Mouse (Mus musculus): ENCODE results near the gene Pprc1. TPM values are rescaled to one million over a fixed set of nuclear protein-coding genes. Genes with fewer than 3 reads are reported as not detected.

Pprc1 gene
- polyA plus RNA-seq, 1 experiment from 2014 or later = 54.4 TPM

GRCm38 (mm10) chr19:46004814-46005466 is 39.7 kb upstream of the Pprc1 start:
- H3K9ac ChIP-seq (ENCODE audit: low read depth, low read length) = no peak overlapping the region
- H3K27me3 ChIP-seq (ENCODE audit: control insufficient read depth, insufficient read depth, low read length) = no peaks in the 10 kb centered on the region
- no peaks in the 10 kb centered on the region for H3K36me3 ChIP-seq (ENCODE audit: control insufficient read depth, insufficient read depth, low read length)
- no peak overlapping the region for H3K27ac ChIP-seq (ENCODE audit: low read depth, low read length)
- 76% methylated on average over 17 of the region's 17 CpGs for whole genome bisulfite sequencing
- no peak overlapping the region for H3K4me3 ChIP-seq (ENCODE audit: low read length)
- H3K4me1 ChIP-seq (ENCODE audit: control insufficient read depth, insufficient read depth, low read length) = 0 out of 2 replicates have a peak, but pooled peaks cover 6% of the 10 kb centered on the region
- no peaks in the 10 kb centered on the region for H3K9me3 ChIP-seq (ENCODE audit: control insufficient read depth, low read length)
- no peak overlapping the region for H3K4me2 ChIP-seq (replicated peaks; ENCODE audit: low read depth, low read length)
- no peak for ATAC-seq (ENCODE audit: low FRiP score, low TSS enrichment)

GRCm38 (mm10) chr19:46005680-46006079 is 39.0 kb upstream of the Pprc1 start:
- H3K4me3 ChIP-seq (ENCODE audit: low read length) = no peak overlapping the region
- no peaks in the 10 kb centered on the region for H3K36me3 ChIP-seq (ENCODE audit: control insufficient read depth, insufficient read depth, low read length)
- no peaks in the 10 kb centered on the region for H3K27me3 ChIP-seq (ENCODE audit: control insufficient read depth, insufficient read depth, low read length)
- no peak overlapping the region for H3K9ac ChIP-seq (ENCODE audit: low read depth, low read length)
- H3K4me2 ChIP-seq (replicated peaks; ENCODE audit: low read depth, low read length) = no peak overlapping the region
- 0 out of 2 replicates have a peak, but pooled peaks cover 6% of the 10 kb centered on the region for H3K4me1 ChIP-seq (ENCODE audit: control insufficient read depth, insufficient read depth, low read length)
- H3K9me3 ChIP-seq (ENCODE audit: control insufficient read depth, low read length) = no peaks in the 10 kb centered on the region
- no peak for ATAC-seq (ENCODE audit: low FRiP score, low TSS enrichment)
- no peak overlapping the region for H3K27ac ChIP-seq (ENCODE audit: low read depth, low read length)
- WGBS = 90% methylated on average over 7 of the region's 7 CpGs

- Histone ChIP-seq H3K27me3 (ENCODE audit: control insufficient read depth, insufficient read depth, low read length) (no peaks in the 10 kb centered on the region), H3K27ac (ENCODE audit: low read depth, low read length) (no peak overlapping the region), H3K9ac (ENCODE audit: low read depth, low read length) (no peak overlapping the region), H3K9me3 (ENCODE audit: control insufficient read depth, low read length) (no peaks in the 10 kb centered on the region), H3K4me2 (replicated peaks; ENCODE audit: low read depth, low read length) (no peak overlapping the region), H3K36me3 (ENCODE audit: control insufficient read depth, insufficient read depth, low read length) (no peaks in the 10 kb centered on the region), H3K4me3 (ENCODE audit: low read length) (no peak overlapping the region), H3K4me1 (ENCODE audit: control insufficient read depth, insufficient read depth, low read length) (no peaks in the 10 kb centered on the region)
- ATAC-seq (ENCODE audit: low FRiP score, low TSS enrichment) = peak; percentile 90
- 32% methylated on average over 12 of the region's 12 CpGs for WGBS
Observed at GRCm38 (mm10) chr19:46014572-46015178, 30.0 kb upstream of the Pprc1 start.

- H3K4me3 ChIP-seq (ENCODE audit: low read length) = no peak overlapping the region
- H3K27ac ChIP-seq (ENCODE audit: low read depth, low read length) = no peak overlapping the region
- H3K27me3 ChIP-seq (ENCODE audit: control insufficient read depth, insufficient read depth, low read length) = no peaks in the 10 kb centered on the region
- WGBS = 92% methylated on average over 2 of the region's 2 CpGs
- no peak overlapping the region for H3K9ac ChIP-seq (ENCODE audit: low read depth, low read length)
- H3K9me3 ChIP-seq (ENCODE audit: control insufficient read depth, low read length) = no peaks in the 10 kb centered on the region
- H3K4me2 ChIP-seq (replicated peaks; ENCODE audit: low read depth, low read length) = no peak overlapping the region
- no peaks in the 10 kb centered on the region for H3K4me1 ChIP-seq (ENCODE audit: control insufficient read depth, insufficient read depth, low read length)
- H3K36me3 ChIP-seq (ENCODE audit: control insufficient read depth, insufficient read depth, low read length) = no peaks in the 10 kb centered on the region
- ATAC-seq (ENCODE audit: low FRiP score, low TSS enrichment) = no peak
Observed at GRCm38 (mm10) chr19:46016023-46016422, 28.7 kb upstream of the Pprc1 start.

- no peak for ATAC-seq (ENCODE audit: low FRiP score, low TSS enrichment)
- no peaks in the 10 kb centered on the region for H3K27me3 ChIP-seq (ENCODE audit: control insufficient read depth, insufficient read depth, low read length)
- no peaks in the 10 kb centered on the region for H3K4me1 ChIP-seq (ENCODE audit: control insufficient read depth, insufficient read depth, low read length)
- H3K4me2 ChIP-seq (replicated peaks; ENCODE audit: low read depth, low read length) = no peak overlapping the region
- H3K27ac ChIP-seq (ENCODE audit: low read depth, low read length) = no peak overlapping the region
- H3K36me3 ChIP-seq (ENCODE audit: control insufficient read depth, insufficient read depth, low read length) = no peaks in the 10 kb centered on the region
- WGBS = 64% methylated on average over 6 of the region's 6 CpGs
- H3K9ac ChIP-seq (ENCODE audit: low read depth, low read length) = no peak overlapping the region
- peaks cover 5% of the 10 kb centered on the region; the same call in 1 of the 2 replicates for H3K9me3 ChIP-seq (ENCODE audit: control insufficient read depth, low read length)
- H3K4me3 ChIP-seq (ENCODE audit: low read length) = no peak overlapping the region
Observed at GRCm38 (mm10) chr19:46024959-46025358, 19.7 kb upstream of the Pprc1 start.

- Histone ChIP-seq H3K36me3 (ENCODE audit: control insufficient read depth, insufficient read depth, low read length) (peaks cover 13% of the 10 kb centered on the region), H3K4me2 (replicated peaks; ENCODE audit: low read depth, low read length) (no peak overlapping the region), H3K9me3 (ENCODE audit: control insufficient read depth, low read length) (peaks cover 5% of the 10 kb centered on the region; the same call in 1 of the 2 replicates), H3K27ac (ENCODE audit: low read depth, low read length) (no peak overlapping the region), H3K4me1 (ENCODE audit: control insufficient read depth, insufficient read depth, low read length) (no peaks in the 10 kb centered on the region), H3K9ac (ENCODE audit: low read depth, low read length) (no peak overlapping the region), H3K4me3 (ENCODE audit: low read length) (no peak overlapping the region), H3K27me3 (ENCODE audit: control insufficient read depth, insufficient read depth, low read length) (no peaks in the 10 kb centered on the region)
- ATAC-seq (ENCODE audit: low FRiP score, low TSS enrichment) = no peak
- 63% methylated on average over 8 of the region's 8 CpGs for WGBS
Observed at GRCm38 (mm10) chr19:46026567-46026966, 18.1 kb upstream of the Pprc1 start.

- WGBS = 77% methylated on average over 11 of the region's 11 CpGs
- H3K9me3 ChIP-seq (ENCODE audit: control insufficient read depth, low read length) = peaks cover 5% of the 10 kb centered on the region; the same call in 1 of the 2 replicates
- no peak overlapping the region for H3K4me3 ChIP-seq (ENCODE audit: low read length)
- no peaks in the 10 kb centered on the region for H3K4me1 ChIP-seq (ENCODE audit: control insufficient read depth, insufficient read depth, low read length)
- H3K27ac ChIP-seq (ENCODE audit: low read depth, low read length) = no peak overlapping the region
- no peaks in the 10 kb centered on the region for H3K27me3 ChIP-seq (ENCODE audit: control insufficient read depth, insufficient read depth, low read length)
- H3K9ac ChIP-seq (ENCODE audit: low read depth, low read length) = no peak overlapping the region
- no peak overlapping the region for H3K4me2 ChIP-seq (replicated peaks; ENCODE audit: low read depth, low read length)
- ATAC-seq (ENCODE audit: low FRiP score, low TSS enrichment) = no peak
- peaks cover 36% of the 10 kb centered on the region for H3K36me3 ChIP-seq (ENCODE audit: control insufficient read depth, insufficient read depth, low read length)
Observed at GRCm38 (mm10) chr19:46028747-46029320, 15.9 kb upstream of the Pprc1 start.

- Histone ChIP-seq H3K27ac (ENCODE audit: low read depth, low read length) (no peak overlapping the region), H3K9ac (ENCODE audit: low read depth, low read length) (no peak overlapping the region), H3K27me3 (ENCODE audit: control insufficient read depth, insufficient read depth, low read length) (no peaks in the 10 kb centered on the region), H3K36me3 (ENCODE audit: control insufficient read depth, insufficient read depth, low read length) (peaks cover 44% of the 10 kb centered on the region), H3K4me1 (ENCODE audit: control insufficient read depth, insufficient read depth, low read length) (no peaks in the 10 kb centered on the region), H3K9me3 (ENCODE audit: control insufficient read depth, low read length) (peaks cover 5% of the 10 kb centered on the region; the same call in 1 of the 2 replicates), H3K4me3 (ENCODE audit: low read length) (no peak overlapping the region), H3K4me2 (replicated peaks; ENCODE audit: low read depth, low read length) (no peak overlapping the region)
- 100% methylated on average over 1 of the region's 1 CpGs for WGBS
- ATAC-seq (ENCODE audit: low FRiP score, low TSS enrichment) = no peak
Observed at GRCm38 (mm10) chr19:46029652-46030051, 15.0 kb upstream of the Pprc1 start.
